Mouse (Mus musculus) embryonic facial prominence, embryonic 11.5 days (tissue): Measurements from ENCODE around the gene Cenpb. TPM values are rescaled to one million over a fixed set of nuclear protein-coding genes. Genes with fewer than 3 reads are reported as not detected.

ENCODE experiments used
- ATAC-seq: fragments of 200-750 bp; cut with Nextera tagmentation; replicated peaks from 2 replicates; pipeline ENCODE4 v1.8.0; 2017; ENCODE audit warnings: low read depth; ENCODE audit not compliant: insufficient number of reproducible peaks, low FRiP score, low TSS enrichment
- DNase-seq: peaks from one replicate; pipeline ENCODE4 v3.0.0-alpha.2; 2015; ENCODE audit warnings: low spot score
- H3K27ac ChIP-seq: fragments of 300-500 bp; sonication (generic); replicated peaks from 2 replicates; pipeline ENCODE4 v1.5.1; 2014; ENCODE audit warnings: mild to moderate bottlenecking, low read depth, low read length, control low read depth
- H3K27me3 ChIP-seq: fragments of 300-500 bp; sonication (generic); 2 replicates; pipeline ENCODE4 v1.6.1; 2014; ENCODE audit warnings: mild to moderate bottlenecking, low read length, moderate library complexity, mixed read lengths; ENCODE audit not compliant: control insufficient read depth, insufficient read depth
- H3K36me3 ChIP-seq: fragments of 300-500 bp; sonication (generic); replicated peaks from 2 replicates; pipeline ENCODE4 v1.6.1; 2014; ENCODE audit warnings: low read depth, mild to moderate bottlenecking, low read length, moderate library complexity, mixed read lengths; ENCODE audit not compliant: control insufficient read depth, insufficient read depth
- H3K4me1 ChIP-seq: fragments of 300-500 bp; sonication (generic); 2 replicates; pipeline ENCODE4 v1.6.1; 2014; ENCODE audit warnings: low read length, mixed read lengths; ENCODE audit not compliant: control insufficient read depth, insufficient read depth
- H3K4me2 ChIP-seq: fragments of 300-500 bp; sonication (generic); 2 replicates; pipeline ENCODE4 v1.6.1; 2014; ENCODE audit warnings: low read depth, mild to moderate bottlenecking, control low read depth, low read length, moderate library complexity
- H3K4me3 ChIP-seq: fragments of 300-500 bp; sonication (generic); 2 replicates; pipeline ENCODE4 v1.5.1; 2014; ENCODE audit warnings: low read depth, low read length, control low read depth
- H3K9ac ChIP-seq: fragments of 300-500 bp; sonication (generic); replicated peaks from 2 replicates; pipeline ENCODE4 v1.6.1; 2014; ENCODE audit warnings: mild to moderate bottlenecking, control low read depth, low read length
- H3K9me3 ChIP-seq: fragments of 300-500 bp; sonication (generic); replicated peaks from 2 replicates; pipeline ENCODE4 v1.6.1; 2016; ENCODE audit warnings: mild to moderate bottlenecking, low read length, inconsistent platforms, mixed read lengths; ENCODE audit not compliant: control insufficient read depth
- WGBS: fragments of 180-500 bp; shearing (Covaris S2); extraction: QIAGEN DNeasy Blood & Tissue Kit; methylation state at CpG from one replicate; pipeline ENCODE4 v1.1.7; 2014; 5-methylcytosine and 5-hydroxymethylcytosine counted together
- polyA plus RNA-seq: library from polyadenylated mRNA; unstranded; fragments of >200 nt; fragmentation: Nextera tagmentation; extraction: Ambion mirVana; gene quantifications from 2 replicates; pipeline ENCODE4 v1.2.1, GENCODE M21; 2014

Gene Cenpb
- polyA plus RNA-seq, 1 experiment from 2014 or later, result 5.8 TPM

GRCm38 (mm10) chr2:131215941-131216858, 36.3 kb upstream of the Cenpb start:
- H3K27ac ChIP-seq, result no peak overlapping the region
- no peaks in the 10 kb centered on the region for H3K36me3 ChIP-seq
- no peak overlapping the region for H3K9ac ChIP-seq
- ATAC-seq (no peak), DNase-seq (no peak)
- H3K4me3 ChIP-seq, result no peak overlapping the region
- no peaks in the 10 kb centered on the region for H3K27me3 ChIP-seq
- no peak overlapping the region for H3K4me2 ChIP-seq
- no peaks in the 10 kb centered on the region for H3K4me1 ChIP-seq
- WGBS, result 88% methylated on average over 7 of the region's 7 CpGs
- H3K9me3 ChIP-seq, result no peaks in the 10 kb centered on the region

DNA sequence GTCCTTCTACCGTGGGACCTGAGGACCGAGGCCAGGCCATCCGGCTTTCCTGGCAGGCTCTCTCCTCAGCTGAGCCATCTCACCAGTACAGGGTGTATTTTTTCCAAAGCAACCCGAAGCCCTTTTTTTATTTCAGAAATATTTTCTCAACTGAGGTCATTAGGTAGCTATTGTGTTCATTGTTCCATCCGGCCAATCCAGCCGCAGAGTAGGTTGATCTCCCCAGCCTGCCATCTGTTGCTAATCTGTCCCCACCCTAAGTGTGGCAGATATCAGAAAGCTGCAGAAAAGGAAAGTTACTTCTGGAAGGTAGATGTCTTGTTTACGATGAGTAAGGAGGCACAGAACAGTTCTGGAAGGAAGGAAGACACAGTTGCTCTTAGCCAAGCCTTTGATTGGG, 33.9 kb upstream of the Cenpb start:
- Histone ChIP-seq H3K27ac (no peak overlapping the region), H3K9ac (no peak overlapping the region), H3K4me3 (no peak overlapping the region), H3K27me3 (no peaks in the 10 kb centered on the region), H3K4me1 (peaks cover 3% of the 10 kb centered on the region), H3K9me3 (no peaks in the 10 kb centered on the region), H3K36me3 (no peaks in the 10 kb centered on the region), H3K4me2 (no peak overlapping the region)
- ATAC-seq (no peak), DNase-seq (no peak)
- 85% methylated on average over 7 of the region's 7 CpGs for WGBS

DNA sequence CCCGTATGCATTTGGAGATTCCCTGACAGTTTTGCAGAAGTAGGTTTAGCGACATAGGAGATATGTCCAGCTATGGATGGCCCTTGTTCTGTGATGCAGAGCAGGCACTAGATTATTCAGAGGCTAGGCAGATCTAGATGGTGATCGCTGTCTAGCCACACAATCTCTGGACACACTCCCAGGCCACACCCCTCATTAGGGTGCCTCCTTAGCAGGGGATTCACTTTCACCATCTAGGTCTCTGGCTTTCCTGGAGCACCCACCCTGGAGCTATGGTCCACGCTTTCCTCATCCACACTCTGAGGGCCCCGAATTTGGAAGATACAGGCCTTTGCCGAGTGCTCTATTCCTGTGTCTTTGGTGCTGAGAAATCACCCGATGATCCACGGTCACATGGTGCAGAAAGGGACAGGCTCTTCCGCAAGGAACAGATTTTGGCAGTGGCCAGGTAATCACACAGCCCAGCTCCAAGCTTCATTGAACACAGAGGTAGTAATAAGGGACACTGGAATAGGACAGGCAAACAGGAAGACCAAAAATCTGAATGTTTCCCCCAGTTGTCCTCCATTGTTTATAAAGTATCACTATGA, 31.3 kb upstream of the Cenpb start:
- Histone ChIP-seq H3K4me3 (peak overlapping the region; percentile 56), H3K27me3 (no peaks in the 10 kb centered on the region), H3K9ac (peak overlapping the region; percentile 75), H3K4me1 (peaks cover 3% of the 10 kb centered on the region), H3K9me3 (no peaks in the 10 kb centered on the region), H3K4me2 (peak overlapping the region; percentile 59), H3K36me3 (no peaks in the 10 kb centered on the region), H3K27ac (no peak overlapping the region)
- DNase-seq, result no peak
- no peak for ATAC-seq
- 69% methylated on average over 9 of the region's 9 CpGs for WGBS

DNA sequence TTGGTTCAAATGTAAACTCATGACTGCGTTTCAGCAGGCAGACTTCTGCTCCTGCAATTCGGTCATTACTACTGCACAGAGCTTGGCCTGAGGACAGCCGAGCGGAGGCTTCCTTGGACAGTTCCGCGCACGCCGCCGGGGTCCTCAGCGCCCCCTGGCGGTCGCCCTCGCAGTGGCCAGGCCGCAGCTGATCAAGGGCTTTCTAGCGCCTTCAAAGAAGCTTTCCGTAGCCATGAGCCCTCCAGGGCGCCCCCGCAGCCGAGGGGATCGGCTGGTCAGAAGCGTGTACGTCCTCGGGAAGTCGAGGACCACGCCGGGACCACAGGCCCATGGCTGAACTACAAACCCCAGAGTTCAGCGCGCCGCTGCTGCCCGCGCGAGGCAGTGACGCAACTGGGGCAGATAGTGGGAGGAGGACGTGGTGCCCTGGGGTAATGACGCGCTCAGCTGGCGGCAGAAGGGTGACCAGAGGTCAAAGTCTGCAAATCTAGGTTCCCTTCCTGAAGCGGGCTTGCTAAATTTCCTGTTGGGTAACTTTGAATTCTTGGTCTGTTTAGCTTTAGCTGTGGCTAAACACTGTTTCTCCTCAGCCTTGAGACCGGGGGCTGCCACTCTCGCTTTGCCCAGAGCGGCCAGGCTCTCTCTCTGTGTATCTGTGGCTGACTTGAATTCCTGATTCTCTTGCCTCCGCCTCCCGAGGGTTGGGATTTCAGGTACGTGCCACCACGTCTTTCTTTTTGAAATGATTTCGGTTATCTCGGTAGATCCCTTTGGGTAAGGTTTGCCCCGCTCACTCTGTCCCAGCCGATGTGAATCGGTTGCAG, 30.3 kb upstream of the Cenpb start:
- peak overlapping the region; percentile 59 for H3K4me2 ChIP-seq
- peaks cover 3% of the 10 kb centered on the region for H3K4me1 ChIP-seq
- peak; percentile 96 for ATAC-seq
- no peaks in the 10 kb centered on the region for H3K36me3 ChIP-seq
- 2% methylated on average over 50 of the region's 50 CpGs for WGBS
- H3K27me3 ChIP-seq, result no peaks in the 10 kb centered on the region
- peak overlapping the region; percentile 56 for H3K4me3 ChIP-seq
- peak overlapping the region; percentile 61; the same call in 1 of the 2 replicates for H3K27ac ChIP-seq
- H3K9ac ChIP-seq, result peak overlapping the region; percentile 75
- DNase-seq, result peak; percentile 94
- no peaks in the 10 kb centered on the region for H3K9me3 ChIP-seq

GRCm38 (mm10) chr2:131209125-131209795, 29.4 kb upstream of the Cenpb start:
- WGBS, result 73% methylated on average over 4 of the region's 4 CpGs
- no peaks in the 10 kb centered on the region for H3K36me3 ChIP-seq

GRCm38 (mm10) chr2:131208356-131208755, 28.5 kb upstream of the Cenpb start:
- H3K4me3 ChIP-seq, result no peak overlapping the region
- H3K36me3 ChIP-seq, result no peaks in the 10 kb centered on the region
- DNase-seq (no peak), ATAC-seq (no peak)
- H3K9ac ChIP-seq, result no peak overlapping the region
- no peak overlapping the region for H3K4me2 ChIP-seq
- H3K9me3 ChIP-seq, result no peaks in the 10 kb centered on the region
- H3K27me3 ChIP-seq, result no peaks in the 10 kb centered on the region
- peaks cover 3% of the 10 kb centered on the region for H3K4me1 ChIP-seq
- H3K27ac ChIP-seq, result no peak overlapping the region
- WGBS, result 89% methylated on average over 2 of the region's 2 CpGs

More at GRCm38 (mm10) chr2:131209125-131209795, 29.4 kb upstream of the Cenpb start:
- Histone ChIP-seq H3K4me2 (peak overlapping the region; percentile 59), H3K9me3 (no peaks in the 10 kb centered on the region), H3K9ac (peak overlapping the region; percentile 75), H3K4me1 (peaks cover 3% of the 10 kb centered on the region), H3K4me3 (no peak overlapping the region; the same call in 1 of the 2 replicates), H3K27ac (no peak overlapping the region), H3K27me3 (no peaks in the 10 kb centered on the region)
- ATAC-seq (0 out of 2 replicates have a peak, but pooled peaks have one; percentile 1), DNase-seq (no peak)

GRCm38 (mm10) chr2:131206778-131207177, 26.9 kb upstream of the Cenpb start, which contains the start of gene Ap5s1:
Ap5s1 (plus strand) TSS chr2:131207078.
- Histone ChIP-seq H3K27ac (no peak within 1 kb of the TSS), H3K36me3 (no peaks in the 10 kb centered on the region), H3K9ac (no peak within 1 kb of the TSS), H3K4me3 (no peak within 1 kb of the TSS), H3K4me1 (peaks cover 3% of the 10 kb centered on the region), H3K9me3 (no peaks in the 10 kb centered on the region), H3K4me2 (no peak within 1 kb of the TSS), H3K27me3 (no peaks in the 10 kb centered on the region)
- DNase-seq (no peak), ATAC-seq (no peak)
- WGBS, result 80% methylated on average over 4 of the region's 4 CpGs
